Mouse (Mus musculus): ENCODE measurements around the gene Herpud1.

GRCm38 (mm10) chr8:94429376-94429775 lies 43.1 kb downstream of the Herpud1 start:
- TF ChIP-seq CTCF (IDR thresholded peaks at IDR 0.05; ENCODE audit: low read depth) (no peak), EP300 (optimal IDR thresholded peaks at IDR 0.05) (no peak)
